Mouse (Mus musculus) brain, embryonic 14.5 days (tissue): Measurements from ENCODE around the gene Gm21060.

Source experiments
- CTCF ChIP-seq: fragments of 200-500 bp; IDR thresholded peaks from 2 replicates; pipeline ENCODE4 v1.5.1; 2012; ENCODE audit warnings: inconsistent platforms, mild to moderate bottlenecking, moderate library complexity, borderline replicate concordance; ENCODE audit not compliant: insufficient read depth, insufficient read length; ENCODE audit errors: extremely low read depth
- POLR2A ChIP-seq: fragments of 200-500 bp; IDR thresholded peaks from 2 replicates; pipeline ENCODE4 v1.6.1; 2012; ENCODE audit warnings: mild to moderate bottlenecking, inconsistent platforms, borderline replicate concordance; ENCODE audit not compliant: poor library complexity, insufficient read depth, insufficient read length, severe bottlenecking; ENCODE audit errors: extremely low read depth

GRCm38 (mm10) chr19:61266246-61266615, 30.6 kb downstream of the Gm21060 start:
- no peak for TF ChIP-seq POLR2A
- no peak for TF ChIP-seq CTCF
